Comparison of ENCODE assay signal across 18 mouse cellular contexts in genomic region chr14:76014331-76014730, GRCm38 (mm10). TPM values are rescaled to one million over a fixed set of nuclear protein-coding genes. Genes with fewer than 3 reads are reported as not detected.
"Had no signal": no experiment of that assay in that cellular context is flagged by ENCODE, and none has a peak within 500 bp of the region (broad histone marks: within the 10 kb centered on the region; RNA-seq: fewer than 3 reads in every experiment).

No protein-coding gene starts in this region.

- H3K4me2 ChIP-seq: neural tube, embryonic 15.5 days; stomach, embryonic 15.5 days had no signal

- H3K27me3 ChIP-seq: stomach, embryonic 15.5 days had no signal

- H3K4me3 ChIP-seq: neural tube, embryonic 15.5 days; stomach, embryonic 15.5 days had no signal

- DNase-seq: retina, postnatal 1 day; right cerebral cortex, adult 18-20 months; right cerebral cortex, postnatal 14 days; right cerebral cortex, postnatal 25 days; right cerebral cortex, postnatal 4 days; spleen, adult 18-20 months; thymus, adult 18-20 months; thymus, adult 2 months; thymus, postnatal 14 days; thymus, postnatal 25 days; thymus, postnatal 36 days; thymus, postnatal 4 days had no signal

- H3K27ac ChIP-seq: neural tube, embryonic 15.5 days; stomach, embryonic 15.5 days; stomach, postnatal 0 days had no signal

- H3K36me3 ChIP-seq: neural tube, embryonic 15.5 days; stomach, embryonic 15.5 days had no signal

- H3K9me3 ChIP-seq: neural tube, embryonic 15.5 days; stomach, embryonic 15.5 days had no signal

- H3K9ac ChIP-seq: neural tube, embryonic 15.5 days; stomach, embryonic 15.5 days had no signal

RNA-seq across cellular contexts. Expression of gene Kctd4, which starts 59.5 kb away (rescaled TPM):
- polyA plus RNA-seq: small intestine, adult 2 months; spleen, adult 2 months; urinary bladder, adult 2 months had no signal
